Mouse (Mus musculus): ENCODE results near the gene Gdf15. TPM values are rescaled to one million over a fixed set of nuclear protein-coding genes. Genes with fewer than 3 reads are reported as not detected.

Gdf15 gene
- total RNA-seq, 2 experiments from 2014 or later = 0.59 to 1.8 TPM

GRCm38 (mm10) chr8:70606780-70607602 is 25.3 kb downstream of the Gdf15 start:
- no peak for DNase-seq (ENCODE audit: low spot score in 2 of 2)

GRCm38 (mm10) chr8:70605871-70606779 is 26.1 kb downstream of the Gdf15 start:
- DNase-seq (ENCODE audit: low spot score in 2 of 2) = no peak

GRCm38 (mm10) chr8:70604558-70604957 is 27.7 kb downstream of the Gdf15 start:
- no peak for DNase-seq (ENCODE audit: low spot score in 2 of 2)

GRCm38 (mm10) chr8:70602139-70602811 is 30.0 kb downstream of the Gdf15 start:
- no peak for DNase-seq (ENCODE audit: low spot score in 2 of 2)

GRCm38 (mm10) chr8:70601271-70601649 is 31.0 kb downstream of the Gdf15 start:
- DNase-seq (ENCODE audit: low spot score in 2 of 2) = peak; percentile 80 to 81

GRCm38 (mm10) chr8:70600473-70601270 is 31.6 kb downstream of the Gdf15 start:
- no peak for DNase-seq (ENCODE audit: low spot score in 2 of 2)

- no peak for DNase-seq (ENCODE audit: low spot score in 2 of 2)
These were observed 32.6 kb downstream of the Gdf15 start for GRCm38 (mm10) chr8:70599507-70600290.

GRCm38 (mm10) chr8:70598722-70599121 is 33.5 kb downstream of the Gdf15 start:
- DNase-seq (ENCODE audit: low spot score in 2 of 2) = no peak

- peak; percentile 68 to 69 for DNase-seq (ENCODE audit: low spot score in 2 of 2)
These were observed 34.0 kb downstream of the Gdf15 start for GRCm38 (mm10) chr8:70598283-70598682.

GRCm38 (mm10) chr8:70597417-70598272 is 34.6 kb downstream of the Gdf15 start:
- no peak for DNase-seq (ENCODE audit: low spot score in 2 of 2)

GRCm38 (mm10) chr8:70596775-70597416 is 35.4 kb downstream of the Gdf15 start:
- DNase-seq (ENCODE audit: low spot score in 2 of 2) = no peak

GRCm38 (mm10) chr8:70596216-70596615 is 36.0 kb downstream of the Gdf15 start:
- DNase-seq (ENCODE audit: low spot score in 2 of 2) = no peak

- DNase-seq (ENCODE audit: low spot score in 2 of 2) = no peak
These were observed 36.4 kb downstream of the Gdf15 start for GRCm38 (mm10) chr8:70595811-70596210.

GRCm38 (mm10) chr8:70594621-70595564 is 37.4 kb downstream of the Gdf15 start:
- no peak for DNase-seq (ENCODE audit: low spot score in 2 of 2)

- DNase-seq (ENCODE audit: low spot score in 2 of 2) = peak; percentile 65 to 81
These were observed 38.2 kb downstream of the Gdf15 start, which contains the start of gene Isyna1 for GRCm38 (mm10) chr8:70593961-70594609. Isyna1 (plus strand) TSS chr8:70594373.

GRCm38 (mm10) chr8:70593173-70593572 is 39.1 kb downstream of the Gdf15 start:
- DNase-seq (ENCODE audit: low spot score in 2 of 2) = no peak

GRCm38 (mm10) chr8:70591569-70591968 is 40.7 kb downstream of the Gdf15 start:
- DNase-seq (ENCODE audit: low spot score in 2 of 2) = no peak

All from adrenal gland, postnatal 4 days (tissue).